ENCODE assay signal across 16 mouse cellular contexts in the genomic region with DNA sequence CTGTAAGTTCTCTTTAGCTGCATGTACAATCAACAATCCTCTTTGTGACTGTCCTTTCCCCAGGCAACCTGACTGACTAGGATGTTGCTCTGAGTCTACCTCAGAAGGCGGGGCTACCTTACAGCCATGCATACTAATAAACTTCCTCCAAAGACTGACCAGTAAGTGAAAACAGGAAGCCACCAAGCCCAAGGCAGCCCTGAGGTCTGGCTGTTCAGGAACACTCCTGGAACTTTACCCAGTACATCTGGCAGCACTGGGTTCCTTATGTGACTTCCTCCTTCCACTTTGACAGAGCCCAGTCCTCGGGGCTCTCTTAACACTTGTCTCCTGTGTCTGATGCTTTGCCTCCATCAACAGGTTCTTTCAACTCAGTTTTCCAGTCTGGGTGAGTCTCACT.
DNase-seq lines count a peak whose midpoint lies in the region; ATAC-seq and TF ChIP-seq lines count a peak whose summit lies in the region.
"Had no signal": no experiment of that assay in that cellular context is flagged by ENCODE, and none has a peak within 500 bp of the region (broad histone marks: within the 10 kb centered on the region; RNA-seq: fewer than 3 reads in every experiment).

No protein-coding gene starts in this region.

- H3K36me3 ChIP-seq in liver, embryonic 11.5 days (ENCODE audit: control insufficient read depth, insufficient read depth, low read length): peaks cover 15% of the 10 kb centered on the region
- peaks cover 95% of the 10 kb centered on the region for H3K36me3 ChIP-seq in G1E (replicated peaks)

- no peak overlapping the region for H3K27ac ChIP-seq in liver, embryonic 11.5 days (ENCODE audit: low read depth, low read length)
- H3K27ac ChIP-seq in left cerebral cortex, adult 2 months: no peak overlapping the region
- H3K27ac ChIP-seq: hindbrain, postnatal 0 days; kidney, postnatal 0 days; limb, embryonic 13.5 days had no signal

- H3K4me2 ChIP-seq in liver, embryonic 11.5 days: no peak overlapping the region
- H3K4me2 ChIP-seq: limb, embryonic 13.5 days had no signal

- H3K4me3 ChIP-seq in liver, embryonic 11.5 days (ENCODE audit: low read depth, low read length): no peak overlapping the region
- no peak overlapping the region for H3K4me3 ChIP-seq in G1E (ENCODE audit: low read depth, low read length)
- no peak overlapping the region for H3K4me3 ChIP-seq in left cerebral cortex, adult 2 months
- H3K4me3 ChIP-seq: erythroblast, embryonic 14.5 days; limb, embryonic 13.5 days; myocyte had no signal

- H3K9me3 ChIP-seq in liver, embryonic 11.5 days (ENCODE audit: control insufficient read depth, low read length): no peaks in the 10 kb centered on the region
- H3K9me3 ChIP-seq in G1E (replicated peaks): no peaks in the 10 kb centered on the region
- H3K9me3 ChIP-seq: limb, embryonic 13.5 days had no signal

- no peaks in the 10 kb centered on the region for H3K27me3 ChIP-seq in liver, embryonic 11.5 days (replicated peaks; ENCODE audit: control insufficient read depth, insufficient read depth, low read length)
- H3K27me3 ChIP-seq in G1E (ENCODE audit: insufficient read depth, low read length): no peaks in the 10 kb centered on the region
- H3K27me3 ChIP-seq: limb, embryonic 13.5 days had no signal

- WGBS in liver, embryonic 11.5 days: 62% methylated on average over 2 of the region's 2 CpGs

- no peak for TF ChIP-seq CTCF in G1E (IDR thresholded peaks at IDR 0.05; ENCODE audit: low read depth, low read length)
- no peak for TF ChIP-seq CTCF in left cerebral cortex, adult 2 months (IDR thresholded peaks at IDR 0.05)

- peaks cover 12% of the 10 kb centered on the region for H3K4me1 ChIP-seq in liver, embryonic 11.5 days (replicated peaks; ENCODE audit: control insufficient read depth, insufficient read depth, low read length)
- peaks cover 48% of the 10 kb centered on the region for H3K4me1 ChIP-seq in G1E (ENCODE audit: insufficient read depth, low read depth, low read length)

- no peak for ATAC-seq in liver, embryonic 11.5 days (replicated peaks; ENCODE audit: low FRiP score)
- peak; percentile 35; the same call in 1 of the 2 replicates for ATAC-seq in G1E (ENCODE audit: extremely low read depth, insufficient number of reproducible peaks, low FRiP score, poor library complexity, severe bottlenecking)
- peak; percentile 79 for ATAC-seq in common myeloid progenitor, adult 5-6 weeks (replicated peaks; ENCODE audit: low read depth, poor library complexity, severe bottlenecking)
- peak; percentile 69 for ATAC-seq in megakaryocyte progenitor cell, adult 5-6 weeks (replicated peaks; ENCODE audit: poor library complexity)
- ATAC-seq: activated CD4-positive, CD25-positive, alpha-beta regulatory T cell, adult 4 months; hindbrain, postnatal 0 days had no signal

- no peak overlapping the region for H3K9ac ChIP-seq in liver, embryonic 11.5 days (ENCODE audit: low read depth, low read length)
- H3K9ac ChIP-seq: limb, embryonic 13.5 days had no signal

- intact Hi-C loops in left cerebral cortex, adult 2 months (cut with DNase I): no loop called here

- peak; percentile 30 for DNase-seq in liver
- no peak for DNase-seq in liver, embryonic 11.5 days (ENCODE audit: low spot score)
- no peak for DNase-seq in G1E (ENCODE audit: low spot score)
- DNase-seq in thymus, postnatal 14 days: no peak
- DNase-seq in left cerebral cortex, adult 2 months (ENCODE audit: extremely low spot score in 1 of 2, low spot score in 2 of 2): no peak
- DNase-seq: cerebellum, adult 18-20 months; layer of hippocampus, postnatal 36 days; thymus, adult 18-20 months had no signal
